Mouse (Mus musculus): ENCODE data around the gene Galt. TPM values are rescaled to one million over a fixed set of nuclear protein-coding genes. Genes with fewer than 3 reads are reported as not detected.
A peak's percentile ranks its signal among the peaks of the same experiment; 100 is the strongest.

Galt gene
- polyA plus RNA-seq, 1 experiment from 2014 or later, result 58.9 TPM

DNA sequence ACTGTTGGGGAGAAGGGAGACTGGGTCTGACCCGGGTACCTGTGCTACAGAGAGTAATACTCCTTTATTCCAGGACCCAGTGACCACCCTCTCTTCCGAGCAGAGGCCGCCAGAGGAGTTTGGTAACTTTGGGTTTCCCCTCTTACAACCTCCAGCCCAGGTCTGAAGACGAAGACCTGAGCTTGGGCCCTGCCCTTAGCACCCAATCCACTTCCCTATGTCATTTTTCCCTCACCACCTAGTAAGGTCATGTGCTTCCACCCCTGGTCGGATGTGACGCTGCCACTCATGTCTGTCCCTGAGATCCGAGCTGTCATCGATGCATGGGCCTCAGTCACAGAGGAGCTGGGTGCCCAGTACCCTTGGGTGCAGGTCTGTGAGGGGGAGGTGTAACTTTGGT is 1.4 kb downstream of the Galt start:
- Histone ChIP-seq H3K9me3 (replicated peaks; ENCODE audit: control insufficient read depth, low read length, poor library complexity, severe bottlenecking) (no peaks in the 10 kb centered on the region), H3K4me2 (ENCODE audit: low read length) (peak overlapping the region; percentile 58), H3K9ac (ENCODE audit: low read depth, low read length) (peak overlapping the region; percentile 75), H3K27ac (ENCODE audit: low read length) (no peak overlapping the region), H3K4me3 (ENCODE audit: low read depth, low read length) (peak overlapping the region; percentile 66), H3K27me3 (ENCODE audit: control insufficient read depth, insufficient read depth, low read depth, low read length) (no peaks in the 10 kb centered on the region), H3K4me1 (ENCODE audit: control insufficient read depth, insufficient read depth, low read length) (peaks cover 23% of the 10 kb centered on the region), H3K36me3 (ENCODE audit: control insufficient read depth, insufficient read depth, low read length) (no peaks in the 10 kb centered on the region; the same call in 1 of the 2 replicates)
- WGBS, result 82% methylated on average over 8 of the region's 8 CpGs
- peak; percentile 8; the same call in 1 of the 2 replicates for ATAC-seq

DNA sequence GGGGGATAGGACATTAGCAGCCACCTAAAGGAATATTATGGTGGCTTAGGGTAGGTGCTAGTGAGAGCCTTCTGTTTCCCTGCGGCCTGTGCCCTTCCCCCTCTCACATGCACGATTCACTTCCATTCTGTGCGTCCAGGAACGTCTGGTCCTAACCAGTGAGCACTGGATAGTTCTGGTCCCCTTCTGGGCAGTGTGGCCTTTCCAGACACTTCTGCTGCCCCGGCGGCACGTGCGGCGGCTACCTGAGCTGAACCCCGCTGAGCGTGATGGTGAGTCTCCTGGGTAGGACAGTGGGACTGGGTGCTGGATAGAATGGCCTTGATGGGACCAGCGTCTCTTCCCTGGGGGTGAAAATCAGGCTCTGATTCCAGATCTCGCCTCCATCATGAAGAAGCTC is 2.3 kb downstream of the Galt start:
- no peaks in the 10 kb centered on the region for H3K9me3 ChIP-seq (replicated peaks; ENCODE audit: control insufficient read depth, low read length, poor library complexity, severe bottlenecking)
- no peak overlapping the region for H3K4me3 ChIP-seq (ENCODE audit: low read depth, low read length)
- H3K4me2 ChIP-seq (ENCODE audit: low read length), result no peak overlapping the region
- no peaks in the 10 kb centered on the region; the same call in 1 of the 2 replicates for H3K36me3 ChIP-seq (ENCODE audit: control insufficient read depth, insufficient read depth, low read length)
- no peak for ATAC-seq
- H3K27me3 ChIP-seq (ENCODE audit: control insufficient read depth, insufficient read depth, low read depth, low read length), result no peaks in the 10 kb centered on the region
- peaks cover 23% of the 10 kb centered on the region for H3K4me1 ChIP-seq (ENCODE audit: control insufficient read depth, insufficient read depth, low read length)
- 90% methylated on average over 13 of the region's 13 CpGs for WGBS
- no peak overlapping the region for H3K27ac ChIP-seq (ENCODE audit: low read length)
- H3K9ac ChIP-seq (ENCODE audit: low read depth, low read length), result no peak overlapping the region

DNA sequence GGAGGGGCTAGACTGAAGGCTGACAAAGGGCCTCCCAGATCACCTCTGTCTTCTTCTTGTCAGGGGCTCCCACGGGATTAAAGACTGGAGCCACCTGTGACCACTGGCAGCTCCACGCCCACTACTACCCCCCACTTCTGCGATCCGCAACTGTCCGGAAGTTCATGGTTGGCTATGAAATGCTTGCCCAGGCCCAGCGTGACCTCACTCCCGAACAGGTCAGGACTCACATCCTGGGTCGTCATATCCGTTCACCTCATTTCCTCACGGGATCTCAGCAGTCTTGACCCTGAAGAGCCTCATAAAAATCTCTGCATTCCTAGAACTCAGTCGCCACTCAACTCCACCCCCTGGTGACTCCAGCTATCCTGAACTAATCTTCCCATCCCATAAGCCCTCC is 3.0 kb downstream of the Galt start:
- ATAC-seq, result no peak
- 79% methylated on average over 11 of the region's 11 CpGs for WGBS
- Histone ChIP-seq H3K27me3 (ENCODE audit: control insufficient read depth, insufficient read depth, low read depth, low read length) (no peaks in the 10 kb centered on the region), H3K4me3 (ENCODE audit: low read depth, low read length) (no peak overlapping the region), H3K4me1 (ENCODE audit: control insufficient read depth, insufficient read depth, low read length) (peaks cover 23% of the 10 kb centered on the region), H3K9me3 (replicated peaks; ENCODE audit: control insufficient read depth, low read length, poor library complexity, severe bottlenecking) (no peaks in the 10 kb centered on the region), H3K36me3 (ENCODE audit: control insufficient read depth, insufficient read depth, low read length) (no peaks in the 10 kb centered on the region; the same call in 1 of the 2 replicates), H3K4me2 (ENCODE audit: low read length) (no peak overlapping the region), H3K27ac (ENCODE audit: low read length) (no peak overlapping the region), H3K9ac (ENCODE audit: low read depth, low read length) (no peak overlapping the region)

DNA sequence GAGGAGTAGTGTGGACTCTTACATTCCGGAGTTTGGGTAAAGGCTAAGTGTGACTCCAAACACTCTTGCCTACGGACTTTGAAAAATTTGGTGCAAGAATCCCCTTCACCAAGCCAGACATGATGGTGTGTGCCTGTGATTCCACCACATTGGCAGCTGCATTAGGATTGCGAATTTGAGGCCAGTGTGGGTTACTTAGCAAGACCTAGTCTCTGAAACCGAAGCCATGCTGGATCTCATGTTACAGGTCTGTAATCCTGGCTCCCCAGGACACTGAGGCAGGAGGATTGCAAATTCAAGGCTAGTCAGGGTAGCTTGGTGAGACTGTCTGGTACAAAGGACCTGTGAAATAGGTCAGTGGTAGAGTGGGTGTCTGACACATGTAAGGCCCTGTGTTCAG is 3.7 kb downstream of the Galt start:
- no peak overlapping the region for H3K9ac ChIP-seq (ENCODE audit: low read depth, low read length)
- H3K4me2 ChIP-seq (ENCODE audit: low read length), result no peak overlapping the region
- no peaks in the 10 kb centered on the region for H3K9me3 ChIP-seq (replicated peaks; ENCODE audit: control insufficient read depth, low read length, poor library complexity, severe bottlenecking)
- H3K27me3 ChIP-seq (ENCODE audit: control insufficient read depth, insufficient read depth, low read depth, low read length), result no peaks in the 10 kb centered on the region
- H3K4me1 ChIP-seq (ENCODE audit: control insufficient read depth, insufficient read depth, low read length), result peaks cover 23% of the 10 kb centered on the region
- ATAC-seq, result no peak
- 90% methylated on average over 4 of the region's 4 CpGs for WGBS
- H3K27ac ChIP-seq (ENCODE audit: low read length), result no peak overlapping the region
- no peak overlapping the region for H3K4me3 ChIP-seq (ENCODE audit: low read depth, low read length)
- H3K36me3 ChIP-seq (ENCODE audit: control insufficient read depth, insufficient read depth, low read length), result no peaks in the 10 kb centered on the region; the same call in 1 of the 2 replicates

DNA sequence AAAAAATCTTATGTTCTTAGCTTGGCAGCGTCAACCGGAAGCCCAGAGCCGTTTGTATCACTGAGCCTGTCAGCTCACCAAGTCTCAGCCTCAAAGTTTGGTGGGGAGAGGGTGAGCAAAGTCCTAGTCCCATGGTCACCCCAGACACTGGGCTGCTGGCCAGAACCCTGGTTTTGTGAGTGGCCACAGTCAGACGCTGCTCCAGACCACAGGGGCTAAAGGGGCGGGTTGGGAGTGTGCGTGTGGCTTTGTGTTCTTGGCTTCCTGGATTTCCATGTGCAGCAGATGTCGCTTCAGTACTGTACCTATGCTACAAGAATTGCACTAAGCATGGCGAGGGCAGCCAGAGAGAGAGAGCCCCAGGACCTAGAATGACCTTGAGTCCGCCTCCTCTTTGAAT is 4.2 kb downstream of the Galt start:
- Histone ChIP-seq H3K36me3 (ENCODE audit: control insufficient read depth, insufficient read depth, low read length) (no peaks in the 10 kb centered on the region; the same call in 1 of the 2 replicates), H3K27ac (ENCODE audit: low read length) (no peak overlapping the region), H3K27me3 (ENCODE audit: control insufficient read depth, insufficient read depth, low read depth, low read length) (no peaks in the 10 kb centered on the region), H3K4me3 (ENCODE audit: low read depth, low read length) (no peak overlapping the region), H3K9ac (ENCODE audit: low read depth, low read length) (no peak overlapping the region), H3K4me2 (ENCODE audit: low read length) (no peak overlapping the region), H3K4me1 (ENCODE audit: control insufficient read depth, insufficient read depth, low read length) (peaks cover 23% of the 10 kb centered on the region), H3K9me3 (replicated peaks; ENCODE audit: control insufficient read depth, low read length, poor library complexity, severe bottlenecking) (no peaks in the 10 kb centered on the region)
- 84% methylated on average over 9 of the region's 9 CpGs for WGBS
- no peak for ATAC-seq

DNA sequence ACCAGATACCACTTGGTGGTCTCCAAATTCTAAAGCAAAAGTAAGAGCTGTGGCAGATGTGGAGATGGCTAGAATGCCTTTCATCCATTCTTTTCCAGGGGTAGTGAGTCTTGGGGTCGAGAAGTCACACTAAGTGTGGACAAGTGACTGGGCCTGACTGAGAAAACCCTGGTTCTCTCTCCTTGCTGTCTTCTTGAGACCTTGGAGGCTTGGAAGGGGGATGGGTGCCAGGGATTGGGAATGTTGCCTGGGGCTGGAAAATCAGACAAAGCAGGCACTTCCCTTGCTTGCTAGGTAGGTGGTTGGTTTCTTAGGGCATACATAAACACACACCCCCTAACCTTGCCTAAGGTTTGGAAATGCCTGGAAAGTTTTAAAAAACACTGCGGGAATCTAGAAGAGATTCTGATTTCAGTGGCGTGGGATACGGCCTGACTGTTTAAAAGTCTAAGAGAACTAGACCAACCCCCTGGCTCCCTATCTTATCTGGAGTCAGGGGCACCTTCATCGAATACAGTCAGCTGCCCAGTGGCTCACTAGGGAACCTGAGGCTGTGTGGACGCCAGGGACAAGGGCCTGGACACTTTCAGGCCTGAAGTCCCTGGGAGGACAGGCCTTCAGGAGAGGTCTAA is 4.7 kb downstream of the Galt start:
- no peaks in the 10 kb centered on the region for H3K27me3 ChIP-seq (ENCODE audit: control insufficient read depth, insufficient read depth, low read depth, low read length)
- 43% methylated on average over 6 of the region's 6 CpGs for WGBS
- no peak overlapping the region for H3K27ac ChIP-seq (ENCODE audit: low read length)
- no peak for ATAC-seq
- peaks cover 21% of the 10 kb centered on the region for H3K4me1 ChIP-seq (ENCODE audit: control insufficient read depth, insufficient read depth, low read length)
- peak overlapping the region; percentile 65 for H3K9ac ChIP-seq (ENCODE audit: low read depth, low read length)
- no peaks in the 10 kb centered on the region; the same call in 1 of the 2 replicates for H3K36me3 ChIP-seq (ENCODE audit: control insufficient read depth, insufficient read depth, low read length)
- H3K9me3 ChIP-seq (replicated peaks; ENCODE audit: control insufficient read depth, low read length, poor library complexity, severe bottlenecking), result no peaks in the 10 kb centered on the region
- H3K4me2 ChIP-seq (ENCODE audit: low read length), result peak overlapping the region; percentile 63
- peak overlapping the region; percentile 40; the same call in 1 of the 2 replicates for H3K4me3 ChIP-seq (ENCODE audit: low read depth, low read length)

DNA sequence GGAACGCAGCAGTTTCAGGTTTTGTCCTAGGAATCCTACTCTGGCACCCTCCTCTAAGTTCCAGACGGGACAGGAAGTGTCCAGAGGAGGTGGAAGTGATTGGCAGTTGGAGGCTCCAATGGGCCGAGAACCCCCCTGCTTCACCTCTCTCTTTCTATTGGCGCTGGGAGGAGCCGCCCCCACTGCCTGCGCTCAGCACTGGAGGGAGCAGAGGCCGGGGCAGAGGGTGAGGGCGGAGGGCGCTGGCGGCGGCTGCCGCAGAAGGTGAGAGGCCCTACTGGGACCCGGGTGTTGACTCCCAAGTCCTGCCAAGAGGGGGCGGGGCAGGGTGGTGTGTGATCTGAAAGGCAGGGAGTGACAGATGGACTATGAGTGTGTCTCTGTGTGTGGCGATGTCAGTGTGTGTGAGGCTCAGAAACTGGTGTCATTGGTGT is 5.3 kb downstream of the Galt start:
- peak overlapping the region; percentile 40 for H3K4me3 ChIP-seq (ENCODE audit: low read depth, low read length)
- H3K27ac ChIP-seq (ENCODE audit: low read length), result no peak overlapping the region; the same call in 1 of the 2 replicates
- no peaks in the 10 kb centered on the region; the same call in 1 of the 2 replicates for H3K36me3 ChIP-seq (ENCODE audit: control insufficient read depth, insufficient read depth, low read length)
- under 1% methylated on average over 15 of the region's 15 CpGs for WGBS
- no peaks in the 10 kb centered on the region for H3K9me3 ChIP-seq (replicated peaks; ENCODE audit: control insufficient read depth, low read length, poor library complexity, severe bottlenecking)
- H3K27me3 ChIP-seq (ENCODE audit: control insufficient read depth, insufficient read depth, low read depth, low read length), result no peaks in the 10 kb centered on the region
- H3K4me1 ChIP-seq (ENCODE audit: control insufficient read depth, insufficient read depth, low read length), result peaks cover 19% of the 10 kb centered on the region
- H3K4me2 ChIP-seq (ENCODE audit: low read length), result peak overlapping the region; percentile 63
- peak overlapping the region; percentile 65 for H3K9ac ChIP-seq (ENCODE audit: low read depth, low read length)
- ATAC-seq, result peak; percentile 30; the same call in 1 of the 2 replicates

DNA sequence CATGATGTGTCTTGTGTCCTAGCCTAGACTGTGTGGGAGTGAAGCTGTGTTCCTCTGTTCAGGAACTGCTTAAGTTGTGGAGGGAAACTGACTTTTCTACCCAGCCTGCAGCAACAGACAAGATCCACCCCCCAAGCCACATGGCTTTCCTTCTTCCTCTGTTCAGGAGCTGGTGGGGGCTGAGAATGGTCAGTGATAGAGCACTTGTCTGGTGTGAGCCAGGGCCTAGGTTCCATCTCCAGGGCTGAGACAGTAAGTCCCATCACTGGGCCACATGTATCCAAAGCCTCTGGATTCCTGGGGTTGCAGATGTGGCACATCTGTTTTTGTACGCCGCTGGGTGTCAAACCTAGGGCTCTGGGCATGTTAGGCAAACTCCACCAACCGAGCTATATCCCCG is 5.9 kb downstream of the Galt start:
- no peaks in the 10 kb centered on the region; the same call in 1 of the 2 replicates for H3K36me3 ChIP-seq (ENCODE audit: control insufficient read depth, insufficient read depth, low read length)
- peaks cover 19% of the 10 kb centered on the region for H3K4me1 ChIP-seq (ENCODE audit: control insufficient read depth, insufficient read depth, low read length)
- H3K27me3 ChIP-seq (ENCODE audit: control insufficient read depth, insufficient read depth, low read depth, low read length), result no peaks in the 10 kb centered on the region
- 84% methylated on average over 4 of the region's 4 CpGs for WGBS
- H3K4me2 ChIP-seq (ENCODE audit: low read length), result peak overlapping the region; percentile 63
- peak overlapping the region; percentile 40; the same call in 1 of the 2 replicates for H3K4me3 ChIP-seq (ENCODE audit: low read depth, low read length)
- no peak overlapping the region; the same call in 1 of the 2 replicates for H3K27ac ChIP-seq (ENCODE audit: low read length)
- H3K9ac ChIP-seq (ENCODE audit: low read depth, low read length), result peak overlapping the region; percentile 65; the same call in 1 of the 2 replicates
- H3K9me3 ChIP-seq (replicated peaks; ENCODE audit: control insufficient read depth, low read length, poor library complexity, severe bottlenecking), result no peaks in the 10 kb centered on the region
- ATAC-seq, result no peak

DNA sequence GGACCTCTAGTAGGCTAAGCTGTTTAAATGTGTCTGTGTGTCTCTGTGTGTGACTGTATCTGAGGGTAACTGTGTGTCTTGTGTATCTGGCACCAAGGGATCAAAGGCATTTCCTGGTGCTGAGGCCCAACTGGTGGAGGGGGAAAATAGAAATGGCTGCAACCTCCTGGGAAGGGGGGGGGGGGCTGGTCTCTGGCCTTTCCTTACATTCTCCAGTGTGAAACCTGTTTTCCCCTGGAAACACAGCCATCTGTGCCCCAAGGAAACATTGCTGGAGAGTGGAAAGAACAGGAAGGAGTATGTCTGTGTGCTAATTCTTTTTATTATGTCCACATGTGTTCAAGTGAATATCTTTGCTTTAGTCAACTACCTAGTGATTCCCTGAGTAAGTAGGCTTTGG is 6.7 kb downstream of the Galt start:
- Histone ChIP-seq H3K27me3 (ENCODE audit: control insufficient read depth, insufficient read depth, low read depth, low read length) (no peaks in the 10 kb centered on the region), H3K36me3 (ENCODE audit: control insufficient read depth, insufficient read depth, low read length) (no peaks in the 10 kb centered on the region; the same call in 1 of the 2 replicates), H3K4me3 (ENCODE audit: low read depth, low read length) (no peak overlapping the region), H3K4me1 (ENCODE audit: control insufficient read depth, insufficient read depth, low read length) (peaks cover 14% of the 10 kb centered on the region), H3K9ac (ENCODE audit: low read depth, low read length) (no peak overlapping the region), H3K4me2 (ENCODE audit: low read length) (no peak overlapping the region), H3K9me3 (replicated peaks; ENCODE audit: control insufficient read depth, low read length, poor library complexity, severe bottlenecking) (no peaks in the 10 kb centered on the region), H3K27ac (ENCODE audit: low read length) (no peak overlapping the region)
- ATAC-seq, result no peak
